Mouse (Mus musculus) limb, embryonic 13.5 days (tissue): Measurements from ENCODE around the gene Dock4. TPM values are rescaled to one million over a fixed set of nuclear protein-coding genes. Genes with fewer than 3 reads are reported as not detected.

Experiments
- ATAC-seq: fragments of 200-750 bp; cut with Nextera tagmentation; 2 replicates; pipeline ENCODE4 v1.8.0; 2017; ENCODE audit warnings: low read depth, moderate number of reproducible peaks, moderate TSS enrichment; ENCODE audit not compliant: low FRiP score
- H3K27ac ChIP-seq: fragments of 300-500 bp; sonication (generic); 2 replicates; pipeline ENCODE4 v1.5.1; 2015; ENCODE audit warnings: inconsistent platforms, mild to moderate bottlenecking, moderate library complexity
- H3K27me3 ChIP-seq: fragments of 300-500 bp; sonication (generic); 2 replicates; pipeline ENCODE4 v1.6.1; 2015; ENCODE audit warnings: mild to moderate bottlenecking, inconsistent platforms
- H3K36me3 ChIP-seq: fragments of 300-500 bp; sonication (generic); 2 replicates; pipeline ENCODE4 v1.6.1; 2015; ENCODE audit warnings: inconsistent platforms, mild to moderate bottlenecking, moderate library complexity
- H3K4me1 ChIP-seq: fragments of 300-500 bp; sonication (generic); 2 replicates; pipeline ENCODE4 v1.6.1; 2015; ENCODE audit warnings: inconsistent platforms
- H3K4me2 ChIP-seq: fragments of 300-500 bp; sonication (generic); replicated peaks from 2 replicates; pipeline ENCODE4 v1.6.1; 2015; ENCODE audit warnings: inconsistent platforms, mild to moderate bottlenecking, moderate library complexity
- H3K4me3 ChIP-seq: fragments of 300-500 bp; sonication (generic); 2 replicates; pipeline ENCODE4 v1.5.1; 2015; ENCODE audit warnings: moderate library complexity, mild to moderate bottlenecking, inconsistent platforms
- H3K9ac ChIP-seq: fragments of 300-500 bp; sonication (generic); 2 replicates; pipeline ENCODE4 v1.6.1; 2015; ENCODE audit warnings: mild to moderate bottlenecking, inconsistent platforms
- H3K9me3 ChIP-seq: fragments of 300-500 bp; sonication (generic); 2 replicates; pipeline ENCODE4 v1.6.1; 2016; ENCODE audit warnings: inconsistent platforms
- WGBS: fragments of 180-500 bp; shearing (Covaris S2); methylation state at CpG from one replicate; pipeline ENCODE4 v1.1.7; 2015; 5-methylcytosine and 5-hydroxymethylcytosine counted together
- polyA plus RNA-seq: library from polyadenylated mRNA; unstranded; fragments of >200 nt; fragmentation: Nextera tagmentation; extraction: Ambion mirVana; gene quantifications from 2 replicates; pipeline ENCODE4 v1.2.1, GENCODE M21; 2015

Dock4 gene
- polyA plus RNA-seq, 1 experiment from 2014 or later = 19.1 TPM

- Histone ChIP-seq H3K4me3 (no peak overlapping the region), H3K36me3 (no peaks in the 10 kb centered on the region), H3K9me3 (no peaks in the 10 kb centered on the region), H3K9ac (no peak overlapping the region), H3K27ac (no peak overlapping the region), H3K27me3 (no peaks in the 10 kb centered on the region), H3K4me2 (no peak overlapping the region), H3K4me1 (no peaks in the 10 kb centered on the region; the same call in 1 of the 2 replicates)
- no peak for ATAC-seq
- WGBS = 60% methylated on average over 4 of the region's 4 CpGs
Observed at GRCm38 (mm10) chr12:40523020-40523419, 77.3 kb downstream of the Dock4 start.

DNA sequence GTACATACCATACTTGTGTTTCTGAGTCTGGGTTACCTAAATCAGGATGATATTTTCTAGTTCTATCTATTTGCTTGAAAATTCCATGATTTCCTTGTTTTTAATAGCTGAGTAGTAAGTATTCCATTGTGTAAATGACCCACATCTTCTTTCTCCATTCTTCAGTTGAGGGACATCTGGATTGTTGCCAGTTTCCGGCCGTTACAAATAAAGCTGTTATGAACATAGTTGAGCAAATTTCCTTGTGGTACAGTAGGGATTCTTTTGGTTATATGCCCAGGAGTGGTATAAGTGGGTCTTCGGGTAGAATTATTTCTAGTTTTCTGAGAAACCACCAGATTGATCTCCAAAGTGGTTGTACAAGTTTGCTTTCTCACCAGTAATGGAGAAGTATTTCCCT is 79.3 kb downstream of the Dock4 start:
- WGBS = 88% methylated on average over 3 of the region's 3 CpGs
- H3K27me3 ChIP-seq = no peaks in the 10 kb centered on the region
- H3K4me2 ChIP-seq = no peak overlapping the region

GRCm38 (mm10) chr12:40535655-40536618 is 90.2 kb downstream of the Dock4 start:
- no peaks in the 10 kb centered on the region for H3K9me3 ChIP-seq
- no peak overlapping the region for H3K27ac ChIP-seq
- no peak overlapping the region for H3K9ac ChIP-seq
- ATAC-seq = no peak
- H3K4me2 ChIP-seq = no peak overlapping the region
- H3K4me3 ChIP-seq = no peak overlapping the region
- no peaks in the 10 kb centered on the region for H3K27me3 ChIP-seq
- WGBS = 75% methylated on average over 9 of the region's 9 CpGs
- peaks cover 13% of the 10 kb centered on the region; the same call in 1 of the 2 replicates for H3K4me1 ChIP-seq
- H3K36me3 ChIP-seq = no peaks in the 10 kb centered on the region

More for the DNA sequence above, 79.3 kb downstream of the Dock4 start:
- Histone ChIP-seq H3K36me3 (no peaks in the 10 kb centered on the region), H3K4me3 (no peak overlapping the region), H3K27ac (no peak overlapping the region), H3K4me1 (no peaks in the 10 kb centered on the region; the same call in 1 of the 2 replicates), H3K9me3 (no peaks in the 10 kb centered on the region), H3K9ac (no peak overlapping the region)
- ATAC-seq = no peak

GRCm38 (mm10) chr12:40537826-40538225 is 92.1 kb downstream of the Dock4 start:
- Histone ChIP-seq H3K27me3 (no peaks in the 10 kb centered on the region), H3K36me3 (no peaks in the 10 kb centered on the region), H3K27ac (no peak overlapping the region), H3K4me3 (no peak overlapping the region), H3K4me1 (peaks cover 13% of the 10 kb centered on the region; the same call in 1 of the 2 replicates), H3K9me3 (no peaks in the 10 kb centered on the region), H3K9ac (no peak overlapping the region), H3K4me2 (no peak overlapping the region)
- no peak for ATAC-seq
- 94% methylated on average over 1 of the region's 1 CpGs for WGBS

- WGBS = 79% methylated on average over 6 of the region's 6 CpGs
- Histone ChIP-seq H3K27me3 (no peaks in the 10 kb centered on the region), H3K36me3 (no peaks in the 10 kb centered on the region), H3K9me3 (no peaks in the 10 kb centered on the region), H3K4me3 (no peak overlapping the region), H3K27ac (no peak overlapping the region), H3K4me1 (peaks cover 13% of the 10 kb centered on the region; the same call in 1 of the 2 replicates), H3K9ac (no peak overlapping the region), H3K4me2 (no peak overlapping the region)
- ATAC-seq = no peak
Observed at GRCm38 (mm10) chr12:40538318-40538717, 92.6 kb downstream of the Dock4 start.

- peaks cover 13% of the 10 kb centered on the region; the same call in 1 of the 2 replicates for H3K4me1 ChIP-seq
- H3K27ac ChIP-seq = no peak overlapping the region
- no peak overlapping the region for H3K9ac ChIP-seq
- no peak overlapping the region for H3K4me3 ChIP-seq
- ATAC-seq = no peak
- 32% methylated on average over 6 of the region's 6 CpGs for WGBS
- no peaks in the 10 kb centered on the region for H3K9me3 ChIP-seq
- H3K4me2 ChIP-seq = no peak overlapping the region
- no peaks in the 10 kb centered on the region for H3K36me3 ChIP-seq
- H3K27me3 ChIP-seq = no peaks in the 10 kb centered on the region
Observed at GRCm38 (mm10) chr12:40538780-40539179, 93.0 kb downstream of the Dock4 start.

DNA sequence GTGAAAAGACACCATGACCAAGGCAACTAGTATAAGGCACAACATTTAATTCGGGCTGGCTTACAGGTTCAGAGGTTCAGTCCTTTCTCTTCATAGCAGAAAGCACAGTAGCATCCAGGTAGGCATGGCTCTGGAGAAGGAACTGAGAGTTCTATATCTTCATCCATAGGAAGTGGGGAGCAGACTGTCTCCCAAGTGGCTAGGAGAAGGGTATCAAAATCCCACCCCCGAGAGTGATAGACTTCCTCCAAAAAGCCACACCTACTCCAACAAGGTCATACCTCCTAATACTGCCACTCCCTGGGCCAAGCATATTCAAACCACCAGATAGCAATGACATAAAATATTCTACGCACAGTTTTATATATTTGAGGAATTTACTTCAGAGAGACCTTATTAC is 98.5 kb downstream of the Dock4 start:
- WGBS = 89% methylated on average over 3 of the region's 3 CpGs
- H3K4me2 ChIP-seq = no peak overlapping the region
- H3K4me1 ChIP-seq = no peaks in the 10 kb centered on the region
- H3K27me3 ChIP-seq = no peaks in the 10 kb centered on the region
- ATAC-seq = no peak
- no peak overlapping the region for H3K27ac ChIP-seq
- H3K9me3 ChIP-seq = no peaks in the 10 kb centered on the region
- H3K4me3 ChIP-seq = no peak overlapping the region
- no peaks in the 10 kb centered on the region for H3K36me3 ChIP-seq
- no peak overlapping the region for H3K9ac ChIP-seq

GRCm38 (mm10) chr12:40546827-40547226 is 101.1 kb downstream of the Dock4 start:
- Histone ChIP-seq H3K27me3 (no peaks in the 10 kb centered on the region), H3K4me2 (no peak overlapping the region), H3K9ac (no peak overlapping the region), H3K4me1 (no peaks in the 10 kb centered on the region), H3K36me3 (no peaks in the 10 kb centered on the region), H3K27ac (no peak overlapping the region), H3K4me3 (no peak overlapping the region), H3K9me3 (no peaks in the 10 kb centered on the region)
- ATAC-seq = no peak
- WGBS = 43% methylated on average over 5 of the region's 5 CpGs

DNA sequence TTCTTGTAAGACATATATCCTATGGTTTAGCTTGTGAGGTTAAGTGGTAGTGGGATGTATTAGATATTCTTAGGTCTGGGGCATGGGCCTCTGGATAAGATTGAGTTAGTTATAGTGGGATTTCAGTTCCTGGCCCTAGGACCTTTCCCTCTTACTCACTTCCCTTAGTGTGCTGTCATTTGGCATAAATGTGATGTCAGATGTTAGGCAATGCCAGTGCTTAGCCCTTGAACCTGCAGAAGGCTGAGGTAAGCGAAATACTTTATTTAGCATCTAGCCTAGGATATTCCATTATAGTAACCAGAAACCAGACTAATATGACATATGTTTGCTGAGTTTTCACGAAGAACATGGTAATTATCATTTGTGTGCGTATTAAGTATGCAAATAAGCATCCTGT is 105.6 kb downstream of the Dock4 start:
- H3K4me3 ChIP-seq = no peak overlapping the region
- H3K4me1 ChIP-seq = no peaks in the 10 kb centered on the region
- no peak for ATAC-seq
- no peak overlapping the region for H3K27ac ChIP-seq
- no peaks in the 10 kb centered on the region for H3K27me3 ChIP-seq
- no peaks in the 10 kb centered on the region for H3K9me3 ChIP-seq
- 91% methylated on average over 3 of the region's 3 CpGs for WGBS
- H3K4me2 ChIP-seq = no peak overlapping the region
- H3K36me3 ChIP-seq = no peaks in the 10 kb centered on the region
- no peak overlapping the region for H3K9ac ChIP-seq

DNA sequence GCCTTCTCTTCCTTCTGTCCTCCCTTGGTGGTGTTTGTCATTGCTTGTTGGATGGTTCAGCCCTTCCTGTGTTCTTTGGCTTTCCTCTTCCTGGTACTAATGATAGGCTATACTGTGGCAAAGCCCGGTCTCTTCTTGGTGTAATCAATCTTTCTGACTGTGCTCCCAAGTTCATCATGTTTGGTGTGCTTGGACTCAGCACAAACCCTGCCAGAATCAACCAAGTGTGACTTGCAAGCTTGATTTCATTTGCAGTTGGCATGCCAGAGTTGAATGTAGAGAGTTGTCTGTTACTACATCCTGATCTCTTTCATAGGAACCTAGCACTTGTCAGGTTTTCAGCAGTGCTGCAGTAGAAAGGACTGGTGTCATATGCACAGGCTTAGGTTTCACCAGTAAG is 106.4 kb downstream of the Dock4 start:
- H3K4me1 ChIP-seq = no peaks in the 10 kb centered on the region
- H3K36me3 ChIP-seq = no peaks in the 10 kb centered on the region
- no peak overlapping the region for H3K9ac ChIP-seq
- no peak overlapping the region for H3K27ac ChIP-seq
- no peaks in the 10 kb centered on the region for H3K27me3 ChIP-seq
- H3K9me3 ChIP-seq = no peaks in the 10 kb centered on the region
- WGBS = 77% methylated on average over 1 of the region's 1 CpGs
- no peak overlapping the region for H3K4me2 ChIP-seq
- no peak for ATAC-seq
- H3K4me3 ChIP-seq = no peak overlapping the region

DNA sequence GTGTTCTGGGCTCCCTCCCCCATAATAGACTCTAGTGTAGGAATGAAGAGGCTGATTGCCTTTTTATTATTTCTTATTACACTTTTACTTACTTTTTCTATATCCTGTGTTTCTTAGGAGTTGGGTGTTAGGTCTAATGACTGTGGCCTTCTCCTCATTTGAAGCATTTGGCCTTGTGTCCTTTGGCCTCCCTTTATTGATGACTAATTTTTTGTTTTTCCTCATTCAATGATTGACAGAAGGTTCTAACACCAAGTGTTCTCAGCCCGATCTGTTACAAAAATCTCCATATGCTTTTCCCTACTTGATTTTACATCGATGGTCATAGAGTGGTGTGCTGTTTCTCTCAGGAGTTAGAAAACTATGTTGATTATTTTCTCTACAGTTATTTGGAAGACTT is 108.2 kb downstream of the Dock4 start:
- Histone ChIP-seq H3K4me3 (no peak overlapping the region), H3K4me2 (no peak overlapping the region), H3K36me3 (no peaks in the 10 kb centered on the region), H3K27ac (no peak overlapping the region), H3K9me3 (no peaks in the 10 kb centered on the region), H3K4me1 (0 out of 2 replicates have a peak, but pooled peaks cover 1% of the 10 kb centered on the region), H3K9ac (no peak overlapping the region), H3K27me3 (no peaks in the 10 kb centered on the region)
- 90% methylated on average over 2 of the region's 2 CpGs for WGBS
- no peak for ATAC-seq

GRCm38 (mm10) chr12:40554941-40555511 is 109.3 kb downstream of the Dock4 start:
- H3K27me3 ChIP-seq = no peaks in the 10 kb centered on the region
- H3K27ac ChIP-seq = no peak overlapping the region
- no peak overlapping the region for H3K4me2 ChIP-seq
- H3K36me3 ChIP-seq = no peaks in the 10 kb centered on the region
- H3K4me3 ChIP-seq = no peak overlapping the region
- no peak for ATAC-seq
- WGBS = 89% methylated on average over 6 of the region's 6 CpGs
- no peaks in the 10 kb centered on the region for H3K9me3 ChIP-seq
- 0 out of 2 replicates have a peak, but pooled peaks cover 4% of the 10 kb centered on the region for H3K4me1 ChIP-seq
- no peak overlapping the region for H3K9ac ChIP-seq
